Mouse (Mus musculus): ENCODE measurements around the gene Pck1.

DNA sequence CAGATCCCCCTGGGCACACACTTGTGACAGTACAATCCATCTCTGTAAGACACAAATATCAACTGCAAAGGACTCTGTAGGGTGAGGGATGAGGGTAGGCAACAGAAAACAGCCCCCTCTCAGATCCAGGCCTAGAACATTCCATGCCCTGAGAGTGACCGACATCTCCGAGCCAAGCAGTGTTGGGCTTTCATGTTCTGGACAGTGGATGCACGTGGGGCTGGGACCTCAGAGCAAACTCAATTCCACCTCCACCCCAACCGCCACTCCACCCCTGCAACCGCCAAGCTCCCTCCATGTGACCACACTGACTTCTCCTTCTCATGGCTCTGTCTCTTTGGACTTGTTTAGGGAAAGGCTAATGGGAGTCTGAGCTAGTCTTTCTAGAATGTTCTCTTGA, 19.1 kb downstream of the Pck1 start:
- TF ChIP-seq CTCF (IDR thresholded peaks at IDR 0.05; ENCODE audit: low read depth, low read length) (no peak), POLR2A (IDR thresholded peaks at IDR 0.05; ENCODE audit: extremely low read depth, insufficient read depth, low read length) (no peak)

Data from liver, adult 2 months (tissue).